Mouse (Mus musculus): ENCODE measurements around the gene Mrln.

DNA sequence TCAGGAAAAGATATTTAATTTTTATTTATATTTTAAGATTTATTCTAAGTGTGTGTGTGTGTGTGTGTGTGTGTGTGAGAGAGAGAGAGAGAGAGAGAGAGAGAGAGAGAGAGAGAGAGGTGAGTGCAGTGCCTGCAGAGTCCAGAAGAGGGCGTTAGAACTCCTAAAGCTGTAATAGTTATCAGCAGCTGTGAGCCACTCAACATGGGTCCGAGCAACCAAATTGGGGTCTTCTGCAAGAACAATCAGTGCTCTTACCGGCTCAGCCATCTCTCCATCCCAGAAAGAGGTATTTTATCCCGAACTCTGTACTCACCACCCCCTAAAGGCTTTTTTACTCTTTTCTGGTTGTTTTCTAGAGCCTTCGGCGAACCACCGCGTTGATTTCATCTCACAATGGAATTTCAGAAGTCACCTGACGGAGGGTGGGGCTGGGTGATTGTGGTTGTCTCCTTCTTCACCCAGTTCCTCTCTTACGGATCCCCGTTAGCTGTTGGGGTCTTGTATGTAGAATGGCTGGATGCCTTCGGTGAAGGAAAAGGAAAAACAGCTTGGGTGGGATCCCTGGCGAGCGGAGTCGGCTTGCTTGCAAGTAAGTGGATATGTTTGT lies 51.2 kb downstream of the Mrln start:
- no peak for TF ChIP-seq CTCF (IDR thresholded peaks at IDR 0.05; ENCODE audit: low read depth)
- TF ChIP-seq EP300 (IDR thresholded peaks at IDR 0.05; ENCODE audit: low read depth) = no peak

All from liver, postnatal 0 days (tissue).